Mouse (Mus musculus): ENCODE data around the gene Tspear. TPM values are rescaled to one million over a fixed set of nuclear protein-coding genes. Genes with fewer than 3 reads are reported as not detected.
"Not testable (repeated sequence)": the region's sequence is repeated elsewhere in the genome, so short reads cannot be mapped to it uniquely, and the experiment has no call there.

The Tspear gene
- polyA plus RNA-seq, 1 experiment from 2014 or later: 0.07 TPM

GRCm38 (mm10) chr10:77797677-77798076 is 111.3 kb downstream of the Tspear start:
- DNase-seq (no peak), ATAC-seq (ENCODE audit: low read depth) (no peak)
- Histone ChIP-seq H3K9ac (no peak overlapping the region), H3K4me2 (no peak overlapping the region), H3K36me3 (no peaks in the 10 kb centered on the region), H3K4me1 (replicated peaks) (no peaks in the 10 kb centered on the region), H3K9me3 (replicated peaks) (no peaks in the 10 kb centered on the region), H3K27me3 (no peaks in the 10 kb centered on the region), H3K4me3 (replicated peaks) (no peak overlapping the region), H3K27ac (no peak overlapping the region)
- WGBS (ENCODE audit: insufficient replicate concordance): 29% methylated on average over 3 of the region's 3 CpGs

- 36% methylated on average over 3 of the region's 3 CpGs for WGBS (ENCODE audit: insufficient replicate concordance)
- H3K4me1 ChIP-seq (replicated peaks); H3K27me3 ChIP-seq; H3K4me3 ChIP-seq (replicated peaks); H3K27ac ChIP-seq; H3K4me2 ChIP-seq; H3K9me3 ChIP-seq (replicated peaks); H3K9ac ChIP-seq; ATAC-seq (ENCODE audit: low read depth); H3K36me3 ChIP-seq; DNase-seq: not testable (repeated sequence)
Measured at GRCm38 (mm10) chr10:77798164-77798920, 112.0 kb downstream of the Tspear start.

DNA sequence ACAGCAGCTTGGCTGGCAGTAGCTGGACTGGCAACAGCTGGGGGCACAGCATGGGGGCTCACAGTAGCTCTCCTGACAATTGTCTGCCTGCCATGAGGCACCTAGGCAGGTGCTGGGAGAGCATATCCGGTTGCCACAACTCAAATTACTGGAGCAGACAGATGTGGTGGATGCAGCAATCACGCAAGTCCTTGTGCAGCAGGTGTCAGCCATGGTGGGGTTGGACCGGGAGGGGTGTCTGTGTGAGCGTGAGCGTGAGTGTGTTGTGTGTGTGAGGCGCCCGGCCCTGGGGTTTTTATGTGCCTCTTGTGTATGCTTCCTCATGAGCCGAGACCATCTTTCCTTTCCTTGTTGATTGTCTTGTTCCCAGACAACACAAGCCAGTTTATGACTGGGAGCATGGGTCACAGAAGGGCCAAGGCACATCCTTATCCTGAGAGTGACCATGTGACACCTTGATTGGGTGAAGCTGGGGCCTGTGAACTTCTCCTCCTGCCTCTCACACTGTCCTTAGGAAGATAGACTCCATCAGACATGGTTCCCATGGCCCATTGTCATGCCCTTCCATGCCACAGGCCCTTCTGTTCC is 112.6 kb downstream of the Tspear start, which contains the start of gene Gm19668:
Gene Gm19668 (minus strand): TSS at position 213 of the 588 bp plus-strand sequence.
- no peak within 1 kb of the TSS for H3K4me2 ChIP-seq
- H3K9me3 ChIP-seq (replicated peaks): no peaks in the 10 kb centered on the region
- H3K27me3 ChIP-seq: no peaks in the 10 kb centered on the region
- no peak for DNase-seq
- H3K9ac ChIP-seq: no peak within 1 kb of the TSS
- H3K36me3 ChIP-seq: no peaks in the 10 kb centered on the region
- no peak within 1 kb of the TSS for H3K4me3 ChIP-seq (replicated peaks)
- no peaks in the 10 kb centered on the region for H3K4me1 ChIP-seq (replicated peaks)
- H3K27ac ChIP-seq: no peak within 1 kb of the TSS
- ATAC-seq (ENCODE audit: low read depth): no peak
- WGBS (ENCODE audit: insufficient replicate concordance): 41% methylated on average over 8 of the region's 8 CpGs

- no peak overlapping the region for H3K4me3 ChIP-seq (replicated peaks)
- DNase-seq (no peak), ATAC-seq (ENCODE audit: low read depth) (no peak)
- H3K36me3 ChIP-seq: no peaks in the 10 kb centered on the region
- no peaks in the 10 kb centered on the region for H3K27me3 ChIP-seq
- H3K9ac ChIP-seq: no peak overlapping the region
- no peaks in the 10 kb centered on the region for H3K4me1 ChIP-seq (replicated peaks)
- 32% methylated on average over 3 of the region's 3 CpGs for WGBS (ENCODE audit: insufficient replicate concordance)
- H3K27ac ChIP-seq: no peak overlapping the region
- H3K9me3 ChIP-seq (replicated peaks): no peaks in the 10 kb centered on the region
- no peak overlapping the region for H3K4me2 ChIP-seq
Measured at GRCm38 (mm10) chr10:77804095-77804494, 117.7 kb downstream of the Tspear start.

GRCm38 (mm10) chr10:77811743-77812142 is 125.4 kb downstream of the Tspear start, which contains the start of gene Gm9507:
TSS of gene Gm9507 (minus strand) at chr10:77811843.
- Histone ChIP-seq H3K27me3 (no peaks in the 10 kb centered on the region), H3K9me3 (replicated peaks) (no peaks in the 10 kb centered on the region), H3K36me3 (no peaks in the 10 kb centered on the region), H3K9ac (no peak within 1 kb of the TSS), H3K27ac (no peak within 1 kb of the TSS), H3K4me3 (replicated peaks) (no peak within 1 kb of the TSS), H3K4me2 (no peak within 1 kb of the TSS), H3K4me1 (replicated peaks) (no peaks in the 10 kb centered on the region)
- no peak for ATAC-seq (ENCODE audit: low read depth)
- DNase-seq: no peak
- 62% methylated on average over 5 of the region's 5 CpGs for WGBS (ENCODE audit: insufficient replicate concordance)

DNA sequence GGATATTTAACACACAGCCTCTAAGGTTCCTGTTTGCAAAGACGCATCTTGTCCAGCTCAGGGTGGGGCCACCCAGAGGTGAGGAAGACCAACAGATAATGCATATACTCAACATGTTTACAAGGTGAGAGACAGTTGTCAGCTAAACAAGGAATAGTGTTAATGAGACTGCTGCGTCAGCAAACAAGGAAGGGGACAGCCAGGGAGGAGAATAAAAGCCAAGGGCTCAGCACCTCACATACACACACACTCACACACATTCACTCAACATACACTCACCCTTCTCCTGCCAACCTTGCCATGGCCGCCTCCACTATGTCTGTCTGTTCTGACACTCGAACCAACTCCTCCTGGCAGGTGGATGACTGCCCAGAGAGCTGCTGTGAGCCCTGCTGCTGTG is 128.0 kb downstream of the Tspear start, which contains the start of gene Gm2696:
Gene Gm2696 (plus strand): TSS at position 301 of the 400 bp plus-strand sequence.
- H3K4me2 ChIP-seq: no peak within 1 kb of the TSS
- H3K9ac ChIP-seq: no peak within 1 kb of the TSS
- no peaks in the 10 kb centered on the region for H3K27me3 ChIP-seq
- no peak within 1 kb of the TSS for H3K4me3 ChIP-seq (replicated peaks)
- ATAC-seq (ENCODE audit: low read depth) (no peak), DNase-seq (no peak)
- H3K4me1 ChIP-seq (replicated peaks): no peaks in the 10 kb centered on the region
- H3K27ac ChIP-seq: no peak within 1 kb of the TSS
- no peaks in the 10 kb centered on the region for H3K36me3 ChIP-seq
- H3K9me3 ChIP-seq (replicated peaks): no peaks in the 10 kb centered on the region
- 29% methylated on average over 4 of the region's 4 CpGs for WGBS (ENCODE audit: insufficient replicate concordance)

GRCm38 (mm10) chr10:77815514-77815913 is 129.1 kb downstream of the Tspear start:
- Histone ChIP-seq H3K27me3 (no peaks in the 10 kb centered on the region), H3K9me3 (replicated peaks) (no peaks in the 10 kb centered on the region), H3K4me1 (replicated peaks) (no peaks in the 10 kb centered on the region), H3K27ac (no peak overlapping the region), H3K36me3 (no peaks in the 10 kb centered on the region), H3K4me3 (replicated peaks) (no peak overlapping the region), H3K4me2 (no peak overlapping the region), H3K9ac (no peak overlapping the region)
- DNase-seq (peak; percentile 9), ATAC-seq (ENCODE audit: low read depth) (no peak)
- 24% methylated on average over 5 of the region's 5 CpGs for WGBS (ENCODE audit: insufficient replicate concordance)

DNA sequence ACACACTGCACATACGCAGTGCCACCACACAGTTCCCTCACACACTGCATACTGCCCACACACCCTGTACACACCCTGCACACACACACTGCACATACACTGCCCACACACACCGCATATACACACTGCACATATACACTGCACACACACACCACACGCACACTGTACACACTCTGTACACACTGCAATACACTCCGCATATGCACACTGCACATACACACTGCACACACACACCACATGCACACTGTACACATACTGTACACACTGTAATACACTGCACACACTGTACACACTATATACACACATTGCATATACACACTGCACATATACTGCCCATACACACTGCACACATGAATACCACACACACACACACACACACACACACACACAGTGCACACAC is 132.2 kb downstream of the Tspear start:
- H3K27ac ChIP-seq: no peak overlapping the region
- H3K4me1 ChIP-seq (replicated peaks): no peaks in the 10 kb centered on the region
- H3K9ac ChIP-seq: no peak overlapping the region
- no peaks in the 10 kb centered on the region for H3K36me3 ChIP-seq
- H3K9me3 ChIP-seq (replicated peaks): no peaks in the 10 kb centered on the region
- 0 out of 2 replicates have a peak, but pooled peaks have one; percentile 29 for ATAC-seq (ENCODE audit: low read depth)
- DNase-seq: no peak
- no peak overlapping the region for H3K4me3 ChIP-seq (replicated peaks)
- 84% methylated on average over 4 of the region's 4 CpGs for WGBS (ENCODE audit: insufficient replicate concordance)
- H3K27me3 ChIP-seq: no peaks in the 10 kb centered on the region
- H3K4me2 ChIP-seq: no peak overlapping the region

DNA sequence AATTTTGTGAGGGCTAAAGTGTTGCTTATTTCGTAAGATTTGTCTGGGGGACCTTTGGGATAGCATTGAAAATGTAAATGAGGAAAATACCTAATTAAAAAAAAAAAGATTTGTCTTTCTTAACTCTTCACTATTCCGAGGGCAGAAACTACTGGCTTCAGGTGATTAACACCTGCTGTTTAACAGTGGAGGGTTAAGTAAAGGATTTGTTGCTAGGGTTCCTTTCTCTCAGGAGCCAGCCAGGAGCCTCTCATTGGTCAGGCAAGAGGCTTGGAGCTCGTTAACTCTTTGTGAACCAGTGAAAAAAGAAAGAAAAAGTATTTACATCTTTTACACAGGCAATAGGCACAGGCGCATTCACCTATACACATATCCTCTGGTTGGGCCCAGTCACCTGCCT is 132.8 kb downstream of the Tspear start:
- no peak overlapping the region for H3K9ac ChIP-seq
- 45% methylated on average over 4 of the region's 4 CpGs for WGBS (ENCODE audit: insufficient replicate concordance)
- H3K9me3 ChIP-seq (replicated peaks): no peaks in the 10 kb centered on the region
- no peak overlapping the region for H3K4me2 ChIP-seq
- H3K27me3 ChIP-seq: no peaks in the 10 kb centered on the region
- no peak for ATAC-seq (ENCODE audit: low read depth)
- no peaks in the 10 kb centered on the region for H3K4me1 ChIP-seq (replicated peaks)
- no peak overlapping the region for H3K27ac ChIP-seq
- no peak for DNase-seq
- H3K4me3 ChIP-seq (replicated peaks): no peak overlapping the region
- H3K36me3 ChIP-seq: no peaks in the 10 kb centered on the region

- Histone ChIP-seq H3K4me2 (no peak within 1 kb of the TSS), H3K9ac (no peak within 1 kb of the TSS), H3K27me3 (no peaks in the 10 kb centered on the region), H3K27ac (no peak within 1 kb of the TSS), H3K4me1 (replicated peaks) (no peaks in the 10 kb centered on the region), H3K9me3 (replicated peaks) (no peaks in the 10 kb centered on the region), H3K4me3 (replicated peaks) (no peak within 1 kb of the TSS), H3K36me3 (no peaks in the 10 kb centered on the region)
- DNase-seq (no peak), ATAC-seq (ENCODE audit: low read depth) (no peak)
- whole genome bisulfite sequencing (ENCODE audit: insufficient replicate concordance): 61% methylated on average over 6 of the region's 6 CpGs
Measured at GRCm38 (mm10) chr10:77826951-77827350, 140.6 kb downstream of the Tspear start, which contains the start of gene Krtap10-4. TSS of gene Krtap10-4 (minus strand) at chr10:77827095.

- Histone ChIP-seq H3K4me3 (replicated peaks) (no peak within 1 kb of the TSS), H3K27me3 (no peaks in the 10 kb centered on the region), H3K9ac (no peak within 1 kb of the TSS), H3K36me3 (no peaks in the 10 kb centered on the region), H3K9me3 (replicated peaks) (no peaks in the 10 kb centered on the region), H3K27ac (no peak within 1 kb of the TSS), H3K4me1 (replicated peaks) (no peaks in the 10 kb centered on the region), H3K4me2 (no peak within 1 kb of the TSS)
- ATAC-seq (ENCODE audit: low read depth) (no peak), DNase-seq (no peak)
- 53% methylated on average over 9 of the region's 9 CpGs for WGBS (ENCODE audit: insufficient replicate concordance)
Measured at GRCm38 (mm10) chr10:77835647-77836046, 149.3 kb downstream of the Tspear start, which contains the start of gene Krtap10-10. TSS of gene Krtap10-10 (plus strand) at chr10:77835947.
